Mouse (Mus musculus) neural tube, embryonic 14.5 days (tissue): ENCODE measurements around the gene Prkag3. TPM values are rescaled to one million over a fixed set of nuclear protein-coding genes. Genes with fewer than 3 reads are reported as not detected.

Experiments used
- ATAC-seq: fragments of 200-750 bp; cut with Nextera tagmentation; 2 replicates; pipeline ENCODE4 v1.8.0; 2017; ENCODE audit warnings: low read depth, mild to moderate bottlenecking, moderate TSS enrichment, moderate library complexity
- H3K27ac ChIP-seq: fragments of 300-500 bp; sonication (generic); 2 replicates; pipeline ENCODE4 v1.5.1; 2014; ENCODE audit warnings: low read depth, mild to moderate bottlenecking, control low read depth, low read length, moderate library complexity, mixed read lengths
- H3K27me3 ChIP-seq: fragments of 300-500 bp; sonication (generic); 2 replicates; pipeline ENCODE4 v1.6.1; 2014; ENCODE audit warnings: low read length; ENCODE audit not compliant: control insufficient read depth, insufficient read depth
- H3K36me3 ChIP-seq: fragments of 300-500 bp; sonication (generic); 2 replicates; pipeline ENCODE4 v1.6.1; 2014; ENCODE audit warnings: low read length, mixed read lengths; ENCODE audit not compliant: control insufficient read depth, insufficient read depth
- H3K4me1 ChIP-seq: fragments of 300-500 bp; sonication (generic); 2 replicates; pipeline ENCODE4 v1.6.1; 2014; ENCODE audit warnings: low read length; ENCODE audit not compliant: control insufficient read depth, insufficient read depth
- H3K4me2 ChIP-seq: fragments of 300-500 bp; sonication (generic); 2 replicates; pipeline ENCODE4 v1.6.1; 2014; ENCODE audit warnings: mild to moderate bottlenecking, low read depth, low read length, control low read depth
- H3K4me3 ChIP-seq: fragments of 300-500 bp; sonication (generic); 2 replicates; pipeline ENCODE4 v1.5.1; 2014; ENCODE audit warnings: low read depth, low read length, control low read depth, mixed read lengths
- H3K9ac ChIP-seq: fragments of 300-500 bp; sonication (generic); replicated peaks from 2 replicates; pipeline ENCODE4 v1.6.1; 2014; ENCODE audit warnings: low read depth, mild to moderate bottlenecking, control low read depth, low read length, mixed read lengths
- H3K9me3 ChIP-seq: fragments of 300-500 bp; sonication (generic); 2 replicates; pipeline ENCODE4 v1.6.1; 2016; ENCODE audit warnings: low read length; ENCODE audit not compliant: control insufficient read depth
- WGBS: fragments of 180-500 bp; shearing (Covaris S2); extraction: QIAGEN DNeasy Blood & Tissue Kit; methylation state at CpG from one replicate; pipeline ENCODE4 v1.1.7; 2014; 5-methylcytosine and 5-hydroxymethylcytosine counted together
- polyA plus RNA-seq: library from polyadenylated mRNA; unstranded; fragments of >200 nt; fragmentation: Nextera tagmentation; extraction: Ambion mirVana; gene quantifications from 2 replicates; pipeline ENCODE4 v1.2.1, GENCODE M21; 2014

Gene Prkag3
- polyA plus RNA-seq, 1 experiment from 2014 or later: not detected

DNA sequence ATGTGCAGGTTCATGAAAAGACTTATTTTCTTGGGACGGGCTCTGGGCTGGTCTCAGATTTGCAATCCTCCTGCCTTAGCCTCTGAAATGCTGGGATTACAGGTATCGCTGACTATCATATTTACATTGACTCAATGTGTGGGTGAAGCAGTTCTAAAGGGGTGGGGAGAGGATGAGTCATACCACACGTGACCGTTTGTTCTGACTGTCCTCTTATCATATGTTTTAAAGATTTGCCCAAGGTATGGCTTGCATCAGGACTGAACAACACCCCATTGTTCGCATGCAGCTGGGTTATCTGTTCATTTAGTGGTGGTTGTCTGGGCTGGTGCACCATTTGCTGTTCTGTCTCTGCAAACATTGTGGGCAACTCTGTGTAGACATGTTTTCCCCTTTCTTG, 22.3 kb downstream of the Prkag3 start:
- 82% methylated on average over 5 of the region's 5 CpGs for WGBS

DNA sequence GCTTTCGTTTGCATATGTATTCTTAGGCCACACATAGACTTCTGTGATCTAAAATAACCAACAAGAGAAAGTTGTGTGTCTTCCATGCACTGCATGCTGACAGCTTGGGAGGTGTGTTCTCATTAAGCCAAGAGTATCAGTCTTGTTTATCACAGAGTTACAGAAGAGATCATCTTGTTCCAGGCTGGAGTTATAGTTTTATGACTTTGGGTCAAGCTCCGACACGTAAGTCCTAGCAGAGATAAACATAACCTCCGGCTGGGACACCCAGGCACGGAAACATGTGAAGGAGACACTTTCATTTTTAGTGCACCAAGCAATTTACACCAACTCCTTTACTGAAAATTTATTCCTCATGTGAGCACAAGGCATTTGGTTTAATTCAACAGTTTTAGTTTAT, 22.9 kb downstream of the Prkag3 start:
- Histone ChIP-seq H3K27me3 (no peaks in the 10 kb centered on the region), H3K9ac (no peak overlapping the region), H3K27ac (no peak overlapping the region), H3K4me1 (no peaks in the 10 kb centered on the region), H3K9me3 (no peaks in the 10 kb centered on the region), H3K36me3 (no peaks in the 10 kb centered on the region), H3K4me3 (no peak overlapping the region), H3K4me2 (no peak overlapping the region)
- no peak for ATAC-seq
- WGBS: 81% methylated on average over 5 of the region's 5 CpGs

More for the DNA sequence above, 22.3 kb downstream of the Prkag3 start:
- no peaks in the 10 kb centered on the region for H3K4me1 ChIP-seq
- no peaks in the 10 kb centered on the region for H3K36me3 ChIP-seq
- no peak overlapping the region for H3K4me2 ChIP-seq
- H3K9me3 ChIP-seq: no peaks in the 10 kb centered on the region
- no peak for ATAC-seq
- no peak overlapping the region for H3K27ac ChIP-seq
- H3K27me3 ChIP-seq: no peaks in the 10 kb centered on the region
- no peak overlapping the region for H3K9ac ChIP-seq
- no peak overlapping the region for H3K4me3 ChIP-seq

DNA sequence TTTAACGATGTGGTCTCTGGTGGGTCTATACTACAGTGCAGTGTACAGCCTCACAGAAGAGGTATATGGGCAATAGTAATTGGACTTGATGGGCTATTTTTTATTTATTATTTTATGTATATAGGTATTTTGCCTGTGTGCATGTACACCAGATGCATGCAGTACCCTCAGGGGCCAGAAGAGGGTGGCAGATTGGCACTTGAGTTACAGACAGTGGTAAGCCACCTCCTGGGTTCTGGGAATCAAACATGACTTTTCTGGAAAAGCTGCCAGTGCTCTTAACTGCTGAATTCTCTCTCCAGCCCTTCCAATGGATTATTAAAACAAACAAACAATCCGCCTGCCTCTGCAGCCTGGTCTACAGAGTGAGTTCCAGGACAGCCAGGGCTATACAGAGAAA, 25.3 kb downstream of the Prkag3 start:
- Histone ChIP-seq H3K4me1 (no peaks in the 10 kb centered on the region), H3K9me3 (no peaks in the 10 kb centered on the region), H3K9ac (no peak overlapping the region), H3K27ac (no peak overlapping the region), H3K4me3 (no peak overlapping the region), H3K27me3 (no peaks in the 10 kb centered on the region), H3K4me2 (no peak overlapping the region), H3K36me3 (no peaks in the 10 kb centered on the region)
- WGBS: 82% methylated on average over 2 of the region's 2 CpGs
- ATAC-seq: no peak

DNA sequence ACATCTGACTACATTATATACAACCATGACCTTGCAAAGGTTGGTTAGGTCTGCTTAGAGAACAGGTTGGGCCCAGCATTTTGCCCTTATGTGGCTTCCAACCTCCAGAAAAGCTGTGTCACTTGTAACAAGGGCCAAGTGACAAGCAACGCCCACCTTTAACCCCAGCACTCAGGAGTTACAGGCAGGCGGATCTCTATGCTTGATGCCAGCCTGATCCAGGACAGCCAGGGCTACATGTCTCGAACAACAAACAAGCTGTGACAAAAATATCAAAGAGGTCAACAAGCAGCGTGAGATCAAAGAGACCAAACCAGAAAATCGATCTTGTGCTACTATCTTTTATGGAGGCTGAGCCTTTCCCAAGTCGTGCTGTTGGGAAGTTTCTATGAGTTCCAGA, 27.4 kb downstream of the Prkag3 start:
- no peak overlapping the region for H3K27ac ChIP-seq
- no peak overlapping the region for H3K4me2 ChIP-seq
- H3K4me1 ChIP-seq: no peaks in the 10 kb centered on the region
- no peaks in the 10 kb centered on the region for H3K36me3 ChIP-seq
- no peaks in the 10 kb centered on the region for H3K27me3 ChIP-seq
- 80% methylated on average over 6 of the region's 6 CpGs for WGBS
- H3K4me3 ChIP-seq: no peak overlapping the region
- ATAC-seq: no peak
- no peak overlapping the region for H3K9ac ChIP-seq
- no peaks in the 10 kb centered on the region for H3K9me3 ChIP-seq

DNA sequence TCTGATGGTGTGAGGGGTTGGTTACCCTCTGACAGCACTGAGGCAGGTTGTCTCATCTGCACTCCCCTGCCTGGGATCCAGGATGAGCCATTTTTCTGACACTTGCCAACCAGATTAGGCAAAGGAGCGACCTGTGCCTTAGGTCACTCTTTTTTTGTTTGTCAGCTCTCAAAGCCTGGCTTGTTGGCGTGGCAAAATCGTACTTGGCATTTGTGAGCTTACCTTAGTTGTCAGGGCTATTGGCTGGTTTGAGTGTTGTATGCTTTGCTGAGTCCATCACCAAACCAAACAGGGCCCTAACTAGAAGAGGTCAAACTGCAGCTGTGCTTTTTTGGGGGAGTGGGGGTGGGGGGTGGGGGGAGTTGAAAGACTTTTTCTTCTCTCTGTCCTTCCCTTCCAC, 29.7 kb downstream of the Prkag3 start:
- no peak overlapping the region for H3K27ac ChIP-seq
- no peaks in the 10 kb centered on the region for H3K9me3 ChIP-seq
- H3K9ac ChIP-seq: no peak overlapping the region
- 67% methylated on average over 3 of the region's 3 CpGs for WGBS
- no peak for ATAC-seq
- H3K4me1 ChIP-seq: no peaks in the 10 kb centered on the region
- H3K4me2 ChIP-seq: no peak overlapping the region
- H3K4me3 ChIP-seq: no peak overlapping the region
- no peaks in the 10 kb centered on the region for H3K27me3 ChIP-seq
- H3K36me3 ChIP-seq: no peaks in the 10 kb centered on the region

DNA sequence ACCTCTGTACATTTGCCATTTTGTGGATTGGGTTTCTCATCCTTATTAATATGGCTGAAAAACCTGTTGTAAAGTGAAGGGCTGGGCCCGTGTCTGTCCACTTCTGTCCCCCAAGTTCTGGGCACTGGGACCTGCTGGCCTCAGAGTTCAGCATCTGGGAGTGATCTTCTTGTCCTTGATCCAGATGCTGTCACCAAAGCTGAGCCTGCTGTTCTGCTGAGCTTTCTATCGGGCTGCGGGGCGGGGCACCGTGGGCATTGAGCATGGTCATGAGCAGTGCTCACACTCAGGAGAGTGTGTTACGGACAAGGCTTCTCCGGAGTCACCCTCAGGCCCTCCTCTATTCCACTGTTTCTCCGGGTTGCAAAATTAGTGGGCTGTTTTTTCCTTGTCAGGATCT, 30.9 kb downstream of the Prkag3 start:
- Histone ChIP-seq H3K9me3 (no peaks in the 10 kb centered on the region), H3K9ac (no peak overlapping the region), H3K4me2 (no peak overlapping the region), H3K27me3 (no peaks in the 10 kb centered on the region), H3K27ac (no peak overlapping the region), H3K4me3 (no peak overlapping the region), H3K36me3 (no peaks in the 10 kb centered on the region), H3K4me1 (peaks cover 3% of the 10 kb centered on the region; the same call in 1 of the 2 replicates)
- 92% methylated on average over 8 of the region's 8 CpGs for WGBS
- no peak for ATAC-seq

DNA sequence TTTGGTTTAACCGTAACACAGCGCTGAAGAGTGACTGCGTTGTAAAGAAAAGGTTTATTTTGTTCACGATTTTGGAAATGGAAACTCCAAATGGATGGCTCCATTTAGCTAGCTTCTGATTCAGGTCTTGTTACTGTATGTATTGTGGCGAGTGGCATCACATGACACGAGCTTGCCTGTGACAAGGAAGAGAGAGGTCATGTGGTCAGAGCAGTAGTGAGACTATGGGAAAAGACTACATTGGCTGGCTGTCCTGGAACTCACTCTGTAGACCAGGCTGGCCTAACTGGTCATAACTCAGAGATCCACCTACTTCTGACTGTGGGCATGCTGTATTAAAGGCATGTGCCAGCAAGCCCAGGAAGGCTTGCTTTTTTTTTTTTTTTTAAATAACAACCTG, 33.1 kb downstream of the Prkag3 start:
- no peak overlapping the region for H3K9ac ChIP-seq
- H3K4me3 ChIP-seq: no peak overlapping the region
- H3K9me3 ChIP-seq: no peaks in the 10 kb centered on the region
- WGBS: 89% methylated on average over 6 of the region's 6 CpGs
- no peaks in the 10 kb centered on the region for H3K27me3 ChIP-seq
- no peak overlapping the region for H3K27ac ChIP-seq
- H3K36me3 ChIP-seq: no peaks in the 10 kb centered on the region
- H3K4me1 ChIP-seq: peaks cover 7% of the 10 kb centered on the region; the same call in 1 of the 2 replicates
- no peak for ATAC-seq
- H3K4me2 ChIP-seq: no peak overlapping the region

DNA sequence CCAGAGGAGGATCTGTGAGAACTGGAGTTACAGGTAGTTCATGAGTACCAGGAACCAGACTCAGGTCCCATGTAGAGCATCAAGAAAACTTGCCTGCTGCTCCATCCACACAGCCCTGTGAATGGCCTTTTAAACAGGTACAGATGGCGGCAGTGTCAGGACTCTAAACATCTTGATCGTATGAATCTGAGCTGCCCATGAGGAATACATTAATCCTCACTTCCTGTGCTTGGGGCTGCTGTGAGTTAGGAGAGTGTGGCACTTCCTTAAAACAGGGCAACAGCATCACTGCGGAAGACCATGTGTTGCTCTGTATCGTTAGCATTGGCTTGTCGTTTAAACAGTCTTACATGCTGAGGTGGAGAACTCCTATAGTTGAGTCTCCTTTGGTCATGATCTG, 33.6 kb downstream of the Prkag3 start:
- ATAC-seq: no peak
- Histone ChIP-seq H3K36me3 (no peaks in the 10 kb centered on the region), H3K4me2 (no peak overlapping the region), H3K27me3 (no peaks in the 10 kb centered on the region), H3K4me1 (peaks cover 7% of the 10 kb centered on the region; the same call in 1 of the 2 replicates), H3K4me3 (no peak overlapping the region), H3K9me3 (no peaks in the 10 kb centered on the region), H3K9ac (no peak overlapping the region), H3K27ac (no peak overlapping the region)
- WGBS: 79% methylated on average over 5 of the region's 5 CpGs

DNA sequence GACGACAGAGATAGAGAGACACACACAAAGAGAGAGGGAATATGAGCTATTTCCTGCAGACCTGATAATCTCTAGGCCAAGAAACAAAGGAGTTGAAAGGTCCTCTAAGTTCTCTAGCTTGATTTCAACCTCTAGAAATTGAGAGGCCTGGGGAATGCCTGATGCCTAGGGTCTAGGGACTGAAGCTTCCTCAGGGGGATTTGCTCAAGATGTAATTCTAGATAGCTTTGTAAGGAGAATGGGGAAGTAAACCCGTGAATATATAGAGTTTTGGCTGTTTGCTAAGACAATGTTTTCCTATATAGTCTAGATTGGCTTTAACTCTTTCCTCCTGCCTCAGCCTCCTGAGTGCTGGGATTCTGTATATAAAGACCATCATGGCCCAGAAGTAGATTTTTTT, 34.1 kb downstream of the Prkag3 start:
- Histone ChIP-seq H3K4me2 (no peak overlapping the region), H3K9ac (no peak overlapping the region), H3K9me3 (no peaks in the 10 kb centered on the region), H3K27me3 (no peaks in the 10 kb centered on the region), H3K4me3 (no peak overlapping the region), H3K4me1 (peaks cover 7% of the 10 kb centered on the region; the same call in 1 of the 2 replicates), H3K27ac (no peak overlapping the region), H3K36me3 (no peaks in the 10 kb centered on the region)
- no peak for ATAC-seq
- 63% methylated on average over 2 of the region's 2 CpGs for WGBS
